20 mouse cellular contexts compared by ENCODE assay signal in the genomic region with DNA sequence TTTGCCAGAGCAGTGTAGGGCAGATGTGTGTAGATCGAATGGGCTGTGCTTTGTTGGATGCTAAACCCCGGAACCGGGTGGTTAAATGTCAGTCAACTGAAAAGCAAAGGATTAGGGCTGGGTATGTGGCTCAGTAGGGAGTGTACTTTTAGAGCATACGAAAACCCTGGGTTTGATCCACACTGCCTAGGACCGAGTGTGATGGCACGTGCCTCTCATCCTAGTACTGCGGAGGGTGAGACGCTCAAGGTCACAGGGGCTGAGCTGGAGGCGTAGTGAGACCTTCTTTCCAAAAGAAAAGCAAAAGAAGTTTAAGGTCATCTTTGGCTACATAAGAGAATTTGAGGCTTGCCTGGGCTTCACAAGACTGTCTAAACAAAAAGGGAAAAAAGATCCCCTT.
"Had no signal": no experiment of that assay in that cellular context is flagged by ENCODE, and none has a peak within 500 bp of the region (broad histone marks: within the 10 kb centered on the region; RNA-seq: fewer than 3 reads in every experiment).

No protein-coding gene starts in this region.

- H3K4me3 ChIP-seq: lung, embryonic 15.5 days; megakaryocyte, embryonic 14.5 days; midbrain, embryonic 13.5 days; midbrain, embryonic 15.5 days; neural tube, embryonic 12.5 days; stomach, embryonic 15.5 days had no signal

- H3K4me1 ChIP-seq: megakaryocyte, embryonic 14.5 days; stomach, embryonic 15.5 days had no signal

- H3K27me3 ChIP-seq: lung, embryonic 15.5 days; midbrain, embryonic 13.5 days; midbrain, embryonic 15.5 days; neural tube, embryonic 12.5 days; stomach, embryonic 15.5 days had no signal

- H3K9me3 ChIP-seq: lung, embryonic 15.5 days; megakaryocyte, embryonic 14.5 days; midbrain, embryonic 13.5 days; midbrain, embryonic 15.5 days; neural tube, embryonic 12.5 days; stomach, embryonic 15.5 days had no signal

- H3K36me3 ChIP-seq: lung, embryonic 15.5 days; midbrain, embryonic 13.5 days; midbrain, embryonic 15.5 days; neural tube, embryonic 12.5 days; stomach, embryonic 15.5 days had no signal

- DNase-seq: lung, adult 2 months; lung, postnatal 14 days; lung, postnatal 36 days; retina, postnatal 1 day; right cerebral cortex, adult 18-20 months; right cerebral cortex, postnatal 25 days; right cerebral cortex, postnatal 4 days; spleen, adult 18-20 months; thymus, adult 2 months; thymus, postnatal 25 days; thymus, postnatal 4 days had no signal

- H3K9ac ChIP-seq: lung, embryonic 15.5 days; midbrain, embryonic 13.5 days; midbrain, embryonic 15.5 days; neural tube, embryonic 12.5 days; stomach, embryonic 15.5 days had no signal

- H3K27ac ChIP-seq: lung, embryonic 15.5 days; macrophage; midbrain, embryonic 13.5 days; midbrain, embryonic 15.5 days; neural tube, embryonic 12.5 days; stomach, embryonic 15.5 days; stomach, postnatal 0 days had no signal

- H3K4me2 ChIP-seq: lung, embryonic 15.5 days; midbrain, embryonic 11.5 days; midbrain, embryonic 13.5 days; midbrain, embryonic 15.5 days; neural tube, embryonic 12.5 days; stomach, embryonic 15.5 days had no signal
